Mouse (Mus musculus) olfactory bulb, adult 2 months (tissue): ENCODE results near the gene Rab14.

ENCODE experiments used
- CTCF ChIP-seq: fragments of 200-500 bp; IDR thresholded peaks from 2 replicates; pipeline ENCODE4 v1.5.1; 2012; ENCODE audit warnings: low read depth, mild to moderate bottlenecking, low read length, moderate library complexity; ENCODE audit not compliant: insufficient read depth
- POLR2A ChIP-seq: fragments of 200-500 bp; IDR thresholded peaks from 2 replicates; pipeline ENCODE4 v1.6.1; 2012; ENCODE audit warnings: mild to moderate bottlenecking, low read depth, low read length, moderate library complexity; ENCODE audit not compliant: insufficient read depth

- TF ChIP-seq POLR2A = no peak
- no peak for TF ChIP-seq CTCF
Measured at GRCm38 (mm10) chr2:35199541-35199940, 1.4 kb downstream of the Rab14 start.
